Mouse (Mus musculus): ENCODE measurements around the gene Ttc27. TPM values are rescaled to one million over a fixed set of nuclear protein-coding genes. Genes with fewer than 3 reads are reported as not detected.

Ttc27 gene
- polyA plus RNA-seq, 1 experiment, result 16.0 TPM

GRCm38 (mm10) chr17:74807509-74808248, 90.1 kb downstream of the Ttc27 start:
- TF ChIP-seq POLR2A (IDR thresholded peaks at IDR 0.05; ENCODE audit: extremely low read depth, insufficient read depth, low read length) (no peak), CTCF (IDR thresholded peaks at IDR 0.05; ENCODE audit: extremely low read depth, insufficient read depth, low read length) (no peak)
- Histone ChIP-seq H3K27ac (ENCODE audit: insufficient read depth, low read length) (no peak overlapping the region), H3K4me3 (ENCODE audit: insufficient read depth, low read length) (no peak overlapping the region), H3K4me1 (ENCODE audit: control insufficient read depth, insufficient read depth, low read length) (no peaks in the 10 kb centered on the region)

- Histone ChIP-seq H3K27ac (ENCODE audit: insufficient read depth, low read length) (no peak overlapping the region), H3K4me1 (ENCODE audit: control insufficient read depth, insufficient read depth, low read length) (no peaks in the 10 kb centered on the region), H3K4me3 (ENCODE audit: insufficient read depth, low read length) (no peak overlapping the region)
- TF ChIP-seq CTCF (IDR thresholded peaks at IDR 0.05; ENCODE audit: extremely low read depth, insufficient read depth, low read length), result no peak
- no peak for TF ChIP-seq POLR2A (IDR thresholded peaks at IDR 0.05; ENCODE audit: extremely low read depth, insufficient read depth, low read length)
Observed at GRCm38 (mm10) chr17:74808330-74808729, 90.8 kb downstream of the Ttc27 start.

GRCm38 (mm10) chr17:74808901-74809300, 91.4 kb downstream of the Ttc27 start:
- Histone ChIP-seq H3K4me3 (ENCODE audit: insufficient read depth, low read length) (no peak overlapping the region), H3K27ac (ENCODE audit: insufficient read depth, low read length) (no peak overlapping the region), H3K4me1 (ENCODE audit: control insufficient read depth, insufficient read depth, low read length) (no peaks in the 10 kb centered on the region)
- no peak for TF ChIP-seq CTCF (IDR thresholded peaks at IDR 0.05; ENCODE audit: extremely low read depth, insufficient read depth, low read length)
- no peak for TF ChIP-seq POLR2A (IDR thresholded peaks at IDR 0.05; ENCODE audit: extremely low read depth, insufficient read depth, low read length)

GRCm38 (mm10) chr17:74810892-74811625, 93.5 kb downstream of the Ttc27 start:
- peak; percentile 50; the same call in 1 of the 2 replicates for TF ChIP-seq CTCF (IDR thresholded peaks at IDR 0.05; ENCODE audit: extremely low read depth, insufficient read depth, low read length)
- TF ChIP-seq POLR2A (IDR thresholded peaks at IDR 0.05; ENCODE audit: extremely low read depth, insufficient read depth, low read length), result no peak
- Histone ChIP-seq H3K27ac (ENCODE audit: insufficient read depth, low read length) (no peak overlapping the region), H3K4me1 (ENCODE audit: control insufficient read depth, insufficient read depth, low read length) (no peaks in the 10 kb centered on the region), H3K4me3 (ENCODE audit: insufficient read depth, low read length) (no peak overlapping the region)

- no peak overlapping the region for H3K4me3 ChIP-seq (ENCODE audit: insufficient read depth, low read length)
- H3K27ac ChIP-seq (ENCODE audit: insufficient read depth, low read length), result no peak overlapping the region
- TF ChIP-seq POLR2A (IDR thresholded peaks at IDR 0.05; ENCODE audit: extremely low read depth, insufficient read depth, low read length) (no peak), CTCF (IDR thresholded peaks at IDR 0.05; ENCODE audit: extremely low read depth, insufficient read depth, low read length) (no peak)
- H3K4me1 ChIP-seq (ENCODE audit: control insufficient read depth, insufficient read depth, low read length), result no peaks in the 10 kb centered on the region
Observed at GRCm38 (mm10) chr17:74819711-74820110, 102.2 kb downstream of the Ttc27 start.

DNA sequence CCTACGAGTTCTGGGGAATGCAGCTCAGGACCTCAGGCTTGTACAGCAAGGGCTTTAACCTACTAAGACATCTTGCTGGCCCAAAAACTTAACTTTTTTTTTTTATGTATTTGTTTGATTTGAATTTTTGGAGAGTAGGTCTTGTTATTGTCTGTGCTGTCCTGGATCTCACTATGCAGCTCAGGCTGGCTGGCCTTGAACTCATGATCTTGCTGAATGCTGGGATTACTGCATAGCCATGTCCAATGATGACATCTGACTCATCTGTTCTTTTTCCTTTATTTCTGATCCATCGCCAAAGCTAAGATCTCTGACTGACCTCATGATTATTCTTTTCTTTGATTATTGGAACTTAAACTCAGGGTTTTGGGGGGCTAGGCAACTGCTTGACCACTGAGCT, 113.3 kb downstream of the Ttc27 start:
- no peaks in the 10 kb centered on the region; the same call in 1 of the 2 replicates for H3K4me1 ChIP-seq (ENCODE audit: control insufficient read depth, insufficient read depth, low read length)
- TF ChIP-seq POLR2A (IDR thresholded peaks at IDR 0.05; ENCODE audit: extremely low read depth, insufficient read depth, low read length) (no peak), CTCF (IDR thresholded peaks at IDR 0.05; ENCODE audit: extremely low read depth, insufficient read depth, low read length) (no peak)
- no peak overlapping the region for H3K27ac ChIP-seq (ENCODE audit: insufficient read depth, low read length)
- no peak overlapping the region for H3K4me3 ChIP-seq (ENCODE audit: insufficient read depth, low read length)

- H3K27ac ChIP-seq (ENCODE audit: insufficient read depth, low read length), result no peak overlapping the region
- TF ChIP-seq CTCF (IDR thresholded peaks at IDR 0.05; ENCODE audit: extremely low read depth, insufficient read depth, low read length) (no peak), POLR2A (IDR thresholded peaks at IDR 0.05; ENCODE audit: extremely low read depth, insufficient read depth, low read length) (no peak)
- H3K4me3 ChIP-seq (ENCODE audit: insufficient read depth, low read length), result no peak overlapping the region
- H3K4me1 ChIP-seq (ENCODE audit: control insufficient read depth, insufficient read depth, low read length), result no peaks in the 10 kb centered on the region; the same call in 1 of the 2 replicates
Observed at GRCm38 (mm10) chr17:74841721-74842120, 124.2 kb downstream of the Ttc27 start.

GRCm38 (mm10) chr17:74842603-74843002, 125.1 kb downstream of the Ttc27 start:
- no peak overlapping the region for H3K27ac ChIP-seq (ENCODE audit: insufficient read depth, low read length)
- no peak overlapping the region for H3K4me3 ChIP-seq (ENCODE audit: insufficient read depth, low read length)
- TF ChIP-seq POLR2A (IDR thresholded peaks at IDR 0.05; ENCODE audit: extremely low read depth, insufficient read depth, low read length) (no peak), CTCF (IDR thresholded peaks at IDR 0.05; ENCODE audit: extremely low read depth, insufficient read depth, low read length) (no peak)
- H3K4me1 ChIP-seq (ENCODE audit: control insufficient read depth, insufficient read depth, low read length), result no peaks in the 10 kb centered on the region; the same call in 1 of the 2 replicates

GRCm38 (mm10) chr17:74843486-74843885, 126.0 kb downstream of the Ttc27 start:
- Histone ChIP-seq H3K4me1 (ENCODE audit: control insufficient read depth, insufficient read depth, low read length) (no peaks in the 10 kb centered on the region; the same call in 1 of the 2 replicates), H3K27ac (ENCODE audit: insufficient read depth, low read length) (no peak overlapping the region), H3K4me3 (ENCODE audit: insufficient read depth, low read length) (no peak overlapping the region)
- TF ChIP-seq POLR2A (IDR thresholded peaks at IDR 0.05; ENCODE audit: extremely low read depth, insufficient read depth, low read length) (no peak), CTCF (IDR thresholded peaks at IDR 0.05; ENCODE audit: extremely low read depth, insufficient read depth, low read length) (no peak)
